Mouse (Mus musculus): Measurements from ENCODE around the gene Scly. TPM values are rescaled to one million over a fixed set of nuclear protein-coding genes. Genes with fewer than 3 reads are reported as not detected.

Scly gene
- 13.5 and 16.9 TPM in 2 replicates for polyA plus RNA-seq (2014; fragmentation: Nextera tagmentation; extraction: Ambion mirVana)

- peak within 1 kb of the TSS; percentile 63 for H3K9ac ChIP-seq (ENCODE audit: low read length)
- ATAC-seq (replicated peaks; ENCODE audit: low FRiP score, low TSS enrichment, low read depth) (peak; percentile 99), DNase-seq (ENCODE audit: low spot score) (peak; percentile 92)
- peaks cover 6% of the 10 kb centered on the region for H3K4me1 ChIP-seq (replicated peaks; ENCODE audit: control insufficient read depth, insufficient read depth, low read length)
- peak within 1 kb of the TSS; percentile 85 for H3K4me3 ChIP-seq (ENCODE audit: low read depth, low read length)
- no peak within 1 kb of the TSS for H3K27ac ChIP-seq (ENCODE audit: low read depth)
- H3K36me3 ChIP-seq (ENCODE audit: control insufficient read depth, insufficient read depth, low read length) = 0 out of 2 replicates have a peak, but pooled peaks cover 5% of the 10 kb centered on the region
- WGBS = under 1% methylated on average over 59 of the region's 65 CpGs
- no peaks in the 10 kb centered on the region for H3K27me3 ChIP-seq (replicated peaks; ENCODE audit: control insufficient read depth, insufficient read depth, low read length)
- H3K4me2 ChIP-seq (ENCODE audit: low read length) = peak within 1 kb of the TSS; percentile 85
- H3K9me3 ChIP-seq (ENCODE audit: control insufficient read depth, low read length) = no peaks in the 10 kb centered on the region
These were observed at the start of gene Scly for GRCm38 (mm10) chr1:91297799-91298744. Gene Scly (plus strand): TSS chr1:91298338.

- Histone ChIP-seq H3K27ac (ENCODE audit: low read depth) (no peak overlapping the region), H3K4me1 (replicated peaks; ENCODE audit: control insufficient read depth, insufficient read depth, low read length) (peaks cover 14% of the 10 kb centered on the region), H3K27me3 (replicated peaks; ENCODE audit: control insufficient read depth, insufficient read depth, low read length) (no peaks in the 10 kb centered on the region), H3K9me3 (ENCODE audit: control insufficient read depth, low read length) (no peaks in the 10 kb centered on the region), H3K9ac (ENCODE audit: low read length) (no peak overlapping the region), H3K4me3 (ENCODE audit: low read depth, low read length) (no peak overlapping the region), H3K36me3 (ENCODE audit: control insufficient read depth, insufficient read depth, low read length) (no peaks in the 10 kb centered on the region), H3K4me2 (ENCODE audit: low read length) (peak overlapping the region; percentile 33; the same call in 1 of the 2 replicates)
- ATAC-seq (replicated peaks; ENCODE audit: low FRiP score, low TSS enrichment, low read depth) = no peak
- peak; percentile 45 for DNase-seq (ENCODE audit: low spot score)
- WGBS = 45% methylated on average over 4 of the region's 4 CpGs
These were observed 49.2 kb upstream of the Scly start for GRCm38 (mm10) chr1:91248970-91249369.

GRCm38 (mm10) chr1:91249564-91250414, 48.3 kb upstream of the Scly start, which contains the start of gene Ube2f:
Gene Ube2f (plus strand): TSS chr1:91250304.
- ATAC-seq (replicated peaks; ENCODE audit: low FRiP score, low TSS enrichment, low read depth) (peak; percentile 100), DNase-seq (ENCODE audit: low spot score) (peak; percentile 90)
- WGBS = under 1% methylated on average over 43 of the region's 43 CpGs
- Histone ChIP-seq H3K9me3 (ENCODE audit: control insufficient read depth, low read length) (no peaks in the 10 kb centered on the region), H3K36me3 (ENCODE audit: control insufficient read depth, insufficient read depth, low read length) (peaks cover 5% of the 10 kb centered on the region; the same call in 1 of the 2 replicates), H3K9ac (ENCODE audit: low read length) (peak within 1 kb of the TSS; percentile 93), H3K4me1 (replicated peaks; ENCODE audit: control insufficient read depth, insufficient read depth, low read length) (peaks cover 14% of the 10 kb centered on the region), H3K27ac (ENCODE audit: low read depth) (peak within 1 kb of the TSS; percentile 89), H3K27me3 (replicated peaks; ENCODE audit: control insufficient read depth, insufficient read depth, low read length) (no peaks in the 10 kb centered on the region), H3K4me3 (ENCODE audit: low read depth, low read length) (peak within 1 kb of the TSS; percentile 94), H3K4me2 (ENCODE audit: low read length) (peak within 1 kb of the TSS; percentile 87)

- peak overlapping the region; percentile 85 for H3K4me2 ChIP-seq (ENCODE audit: low read length)
- H3K27ac ChIP-seq (ENCODE audit: low read depth) = peak overlapping the region; percentile 89
- DNase-seq (ENCODE audit: low spot score) (peak; percentile 66), ATAC-seq (replicated peaks; ENCODE audit: low FRiP score, low TSS enrichment, low read depth) (peak; percentile 57)
- peaks cover 10% of the 10 kb centered on the region; the same call in 1 of the 2 replicates for H3K36me3 ChIP-seq (ENCODE audit: control insufficient read depth, insufficient read depth, low read length)
- peaks cover 14% of the 10 kb centered on the region for H3K4me1 ChIP-seq (replicated peaks; ENCODE audit: control insufficient read depth, insufficient read depth, low read length)
- H3K4me3 ChIP-seq (ENCODE audit: low read depth, low read length) = peak overlapping the region; percentile 94
- no peaks in the 10 kb centered on the region for H3K27me3 ChIP-seq (replicated peaks; ENCODE audit: control insufficient read depth, insufficient read depth, low read length)
- no peaks in the 10 kb centered on the region for H3K9me3 ChIP-seq (ENCODE audit: control insufficient read depth, low read length)
- peak overlapping the region; percentile 93 for H3K9ac ChIP-seq (ENCODE audit: low read length)
- under 1% methylated on average over 57 of the region's 70 CpGs for WGBS
These were observed 47.6 kb upstream of the Scly start for GRCm38 (mm10) chr1:91250415-91251147.

- DNase-seq (ENCODE audit: low spot score) (peak; percentile 56), ATAC-seq (replicated peaks; ENCODE audit: low FRiP score, low TSS enrichment, low read depth) (no peak)
- peak overlapping the region; percentile 85 for H3K4me2 ChIP-seq (ENCODE audit: low read length)
- 53% methylated on average over 5 of the region's 5 CpGs for WGBS
- H3K9me3 ChIP-seq (ENCODE audit: control insufficient read depth, low read length) = no peaks in the 10 kb centered on the region
- peaks cover 13% of the 10 kb centered on the region; the same call in 1 of the 2 replicates for H3K36me3 ChIP-seq (ENCODE audit: control insufficient read depth, insufficient read depth, low read length)
- 0 out of 2 replicates have a peak overlapping the region, but pooled peaks have one; percentile 89 for H3K27ac ChIP-seq (ENCODE audit: low read depth)
- H3K27me3 ChIP-seq (replicated peaks; ENCODE audit: control insufficient read depth, insufficient read depth, low read length) = no peaks in the 10 kb centered on the region
- H3K4me3 ChIP-seq (ENCODE audit: low read depth, low read length) = peak overlapping the region; percentile 94
- H3K4me1 ChIP-seq (replicated peaks; ENCODE audit: control insufficient read depth, insufficient read depth, low read length) = peaks cover 14% of the 10 kb centered on the region
- H3K9ac ChIP-seq (ENCODE audit: low read length) = peak overlapping the region; percentile 93
These were observed 46.9 kb upstream of the Scly start for GRCm38 (mm10) chr1:91251148-91251650.

- WGBS = 65% methylated on average over 8 of the region's 8 CpGs
- no peaks in the 10 kb centered on the region for H3K9me3 ChIP-seq (ENCODE audit: control insufficient read depth, low read length)
These were observed 46.2 kb upstream of the Scly start for GRCm38 (mm10) chr1:91251927-91252326.

GRCm38 (mm10) chr1:91257918-91258317, 40.2 kb upstream of the Scly start:
- no peak for ATAC-seq (replicated peaks; ENCODE audit: low FRiP score, low TSS enrichment, low read depth)
- H3K27ac ChIP-seq (ENCODE audit: low read depth) = no peak overlapping the region
- no peak overlapping the region for H3K9ac ChIP-seq (ENCODE audit: low read length)

More at GRCm38 (mm10) chr1:91251927-91252326, 46.2 kb upstream of the Scly start:
- Histone ChIP-seq H3K27ac (ENCODE audit: low read depth) (no peak overlapping the region), H3K9ac (ENCODE audit: low read length) (no peak overlapping the region), H3K4me2 (ENCODE audit: low read length) (peak overlapping the region; percentile 85; the same call in 1 of the 2 replicates), H3K4me1 (replicated peaks; ENCODE audit: control insufficient read depth, insufficient read depth, low read length) (peaks cover 14% of the 10 kb centered on the region), H3K27me3 (replicated peaks; ENCODE audit: control insufficient read depth, insufficient read depth, low read length) (no peaks in the 10 kb centered on the region), H3K4me3 (ENCODE audit: low read depth, low read length) (no peak overlapping the region), H3K36me3 (ENCODE audit: control insufficient read depth, insufficient read depth, low read length) (peaks cover 15% of the 10 kb centered on the region; the same call in 1 of the 2 replicates)
- no peak for ATAC-seq (replicated peaks; ENCODE audit: low FRiP score, low TSS enrichment, low read depth)
- DNase-seq (ENCODE audit: low spot score) = peak; percentile 52

More at GRCm38 (mm10) chr1:91257918-91258317, 40.2 kb upstream of the Scly start:
- H3K27me3 ChIP-seq (replicated peaks; ENCODE audit: control insufficient read depth, insufficient read depth, low read length) = no peaks in the 10 kb centered on the region
- H3K4me3 ChIP-seq (ENCODE audit: low read depth, low read length) = no peak overlapping the region
- H3K4me1 ChIP-seq (replicated peaks; ENCODE audit: control insufficient read depth, insufficient read depth, low read length) = peaks cover 2% of the 10 kb centered on the region; the same call in 1 of the 2 replicates
- H3K9me3 ChIP-seq (ENCODE audit: control insufficient read depth, low read length) = no peaks in the 10 kb centered on the region
- peaks cover 15% of the 10 kb centered on the region; the same call in 1 of the 2 replicates for H3K36me3 ChIP-seq (ENCODE audit: control insufficient read depth, insufficient read depth, low read length)
- H3K4me2 ChIP-seq (ENCODE audit: low read length) = no peak overlapping the region
- DNase-seq (ENCODE audit: low spot score) = no peak

All from intestine, embryonic 14.5 days (tissue).